Mouse (Mus musculus) liver (tissue): ENCODE results near the gene Anln.
"Not testable (repeated sequence)": the region's sequence is repeated elsewhere in the genome, so short reads cannot be mapped to it uniquely, and the experiment has no call there.

Source experiments
- DNase-seq: peaks from one replicate; pipeline ENCODE4 v3.0.0-alpha.2; 2020; ENCODE audit warnings: mixed read lengths

Gene Anln

GRCm38 (mm10) chr9:22314066-22314465, 74.9 kb downstream of the Anln start:
- DNase-seq = no peak

GRCm38 (mm10) chr9:22313218-22313617, 75.8 kb downstream of the Anln start:
- DNase-seq = no peak

GRCm38 (mm10) chr9:22309651-22310050, 79.3 kb downstream of the Anln start:
- DNase-seq = no peak

DNA sequence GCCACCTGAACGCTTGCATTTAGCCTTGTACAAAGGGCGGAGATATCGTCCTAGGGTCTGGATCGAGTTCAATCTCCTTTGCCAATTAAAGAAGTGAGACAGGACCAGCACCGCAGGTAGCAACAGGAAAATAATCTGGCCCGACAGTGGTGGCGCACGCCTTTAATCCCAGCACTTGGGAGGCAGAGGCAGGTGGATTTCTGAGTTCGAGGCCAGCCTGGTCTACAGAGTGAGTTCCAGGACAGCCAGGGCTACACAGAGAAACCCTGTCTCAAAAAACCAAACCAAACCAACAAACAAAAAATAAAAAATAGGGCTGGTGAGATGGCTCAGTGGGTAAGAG, 81.1 kb downstream of the Anln start:
- DNase-seq = not testable (repeated sequence)

DNA sequence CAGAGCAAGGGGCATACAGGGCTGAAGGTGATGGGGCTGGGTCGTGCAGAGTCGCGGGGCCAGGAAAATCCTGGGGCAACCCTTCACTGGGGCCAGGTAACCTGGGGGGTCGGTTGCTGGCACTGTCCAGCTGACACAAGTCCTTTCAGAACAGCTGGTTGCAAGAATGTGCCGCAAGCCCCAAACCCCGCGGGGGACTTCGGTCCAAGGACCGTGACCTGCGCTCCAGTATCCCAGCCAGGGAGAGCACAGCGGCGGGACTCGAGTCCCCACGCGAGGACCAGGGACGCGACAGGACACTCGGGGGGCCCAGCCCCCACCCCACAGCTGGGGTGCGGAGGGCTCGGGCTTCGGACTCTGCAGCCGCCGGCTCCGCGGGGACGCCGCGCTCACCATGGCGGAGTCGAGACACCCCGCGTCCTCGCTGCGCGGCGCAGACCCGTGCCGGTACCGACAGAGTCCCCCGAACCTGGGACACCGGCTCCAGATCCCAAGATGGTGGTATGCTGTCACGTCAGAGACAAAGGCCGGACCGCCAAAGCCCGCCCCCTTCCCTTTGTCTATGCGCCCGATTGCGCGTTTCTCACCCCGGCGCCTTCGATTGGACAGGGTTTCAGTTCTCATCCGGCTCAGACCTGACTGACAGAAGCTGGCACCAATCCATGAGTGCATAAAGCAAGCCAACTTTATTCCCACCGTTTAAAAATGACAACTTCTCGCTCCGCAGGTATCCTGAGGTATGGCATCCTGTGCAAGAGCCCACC, 81.7 kb downstream of the Anln start, which contains the start of gene Zfp810:
Gene Zfp810 (minus strand): TSS at position 493 of the 764 bp plus-strand sequence.
- peak; percentile 90 for DNase-seq

- no peak for DNase-seq
These were observed 82.3 kb downstream of the Anln start for GRCm38 (mm10) chr9:22306726-22307125.

DNA sequence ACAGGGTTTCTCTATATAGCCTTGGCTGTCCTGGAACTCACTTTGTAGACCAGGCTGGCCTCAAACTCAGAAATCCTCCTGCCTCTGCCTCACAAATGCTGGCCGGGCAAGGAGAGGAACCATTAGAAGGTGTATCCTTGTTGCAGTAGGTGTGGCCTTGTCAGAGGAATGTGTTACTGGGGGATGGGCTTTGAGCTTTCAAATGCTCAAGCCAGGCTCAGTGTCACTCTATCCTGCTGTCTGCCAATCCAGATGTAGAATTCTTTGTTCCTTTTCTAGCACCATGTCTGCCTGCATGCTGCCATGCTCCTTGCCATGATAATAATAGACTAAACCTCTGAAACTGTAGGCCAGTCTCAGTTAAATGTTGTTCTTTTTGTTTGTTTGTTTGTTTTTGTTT, 86.8 kb downstream of the Anln start:
- no peak for DNase-seq
